Mouse (Mus musculus) stomach, postnatal 0 days (tissue): Measurements from ENCODE around the gene Pcolce. TPM values are rescaled to one million over a fixed set of nuclear protein-coding genes. Genes with fewer than 3 reads are reported as not detected.

Source experiments
- ATAC-seq: fragments of 200-750 bp; cut with Nextera tagmentation; 2 replicates; pipeline ENCODE4 v1.8.0; 2017; ENCODE audit not compliant: low FRiP score, low TSS enrichment
- DNase-seq: peaks from one replicate; pipeline ENCODE4 v3.0.0-alpha.2; 2016; ENCODE audit warnings: low spot score
- H3K27ac ChIP-seq: fragments of 300-500 bp; sonication (generic); replicated peaks from 2 replicates; pipeline ENCODE4 v1.5.1; 2014; ENCODE audit warnings: mild to moderate bottlenecking, control low read depth
- H3K27me3 ChIP-seq: fragments of 300-500 bp; sonication (generic); 2 replicates; pipeline ENCODE4 v1.6.1; 2014; ENCODE audit warnings: low read length; ENCODE audit not compliant: control insufficient read depth, insufficient read depth
- H3K36me3 ChIP-seq: fragments of 300-500 bp; sonication (generic); 2 replicates; pipeline ENCODE4 v1.6.1; 2014; ENCODE audit warnings: low read length, mixed read lengths; ENCODE audit not compliant: control insufficient read depth, insufficient read depth
- H3K4me1 ChIP-seq: fragments of 300-500 bp; sonication (generic); replicated peaks from 2 replicates; pipeline ENCODE4 v1.6.1; 2014; ENCODE audit warnings: antibody characterized with exemption; ENCODE audit not compliant: control insufficient read depth, insufficient read depth
- H3K4me2 ChIP-seq: fragments of 300-500 bp; sonication (generic); replicated peaks from 2 replicates; pipeline ENCODE4 v1.6.1; 2014; ENCODE audit warnings: low read depth, mild to moderate bottlenecking, control low read depth, moderate library complexity
- H3K4me3 ChIP-seq: fragments of 300-500 bp; sonication (generic); 2 replicates; pipeline ENCODE4 v1.5.1; 2014; ENCODE audit warnings: low read depth, low read length, control low read depth
- H3K9ac ChIP-seq: fragments of 300-500 bp; sonication (generic); 2 replicates; pipeline ENCODE4 v1.6.1; 2014; ENCODE audit warnings: mild to moderate bottlenecking, low read length, control low read depth, mixed read lengths
- H3K9me3 ChIP-seq: fragments of 300-500 bp; sonication (generic); 2 replicates; pipeline ENCODE4 v1.6.1; 2016; ENCODE audit warnings: low read length; ENCODE audit not compliant: control insufficient read depth
- CTCF ChIP-seq: IDR thresholded peaks from 2 replicates; pipeline ENCODE4 v1.5.1; 2016; ENCODE audit warnings: antibody characterized with exemption, low read depth, mild to moderate bottlenecking, moderate library complexity
- EP300 ChIP-seq: optimal IDR thresholded peaks from 2 replicates; pipeline ENCODE3; 2016; ENCODE audit warnings: antibody characterized with exemption
- WGBS: fragments of 180-500 bp; shearing (Covaris S2); extraction: QIAGEN DNeasy Blood & Tissue Kit; methylation state at CpG from one replicate; pipeline ENCODE4 v1.1.7; 2014; 5-methylcytosine and 5-hydroxymethylcytosine counted together
- polyA plus RNA-seq: library from polyadenylated mRNA; unstranded; fragments of >200 nt; fragmentation: Nextera tagmentation; extraction: Ambion mirVana; gene quantifications from 2 replicates; pipeline ENCODE4 v1.2.1, GENCODE M21; 2015

The Pcolce gene
- polyA plus RNA-seq, 1 experiment from 2014 or later = 85.9 TPM

DNA sequence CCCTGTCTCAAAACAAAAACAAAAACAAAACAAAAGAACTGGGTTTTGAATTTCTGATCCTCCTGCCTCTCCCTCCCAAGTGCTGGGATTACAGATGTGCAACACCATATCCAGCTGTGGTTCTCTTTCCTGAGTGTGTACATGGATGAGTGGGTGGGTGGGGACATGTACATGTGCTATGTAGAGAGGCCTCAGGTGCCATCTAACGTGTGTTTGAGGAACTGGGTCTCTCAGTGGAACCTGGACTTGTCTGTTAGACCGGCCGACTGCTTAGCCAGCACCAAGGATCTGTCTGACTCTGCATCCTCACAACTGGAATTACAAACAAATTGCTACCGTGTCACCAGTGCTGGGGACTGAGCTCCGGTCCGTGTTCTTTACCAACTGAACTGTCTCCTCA is 16.0 kb downstream of the Pcolce start:
- no peak overlapping the region for H3K27ac ChIP-seq
- DNase-seq (no peak), ATAC-seq (no peak)
- no peaks in the 10 kb centered on the region for H3K27me3 ChIP-seq
- H3K4me3 ChIP-seq = no peak overlapping the region
- no peaks in the 10 kb centered on the region for H3K9me3 ChIP-seq
- H3K36me3 ChIP-seq = no peaks in the 10 kb centered on the region
- peaks cover 7% of the 10 kb centered on the region for H3K4me1 ChIP-seq
- no peak overlapping the region for H3K4me2 ChIP-seq
- WGBS = 93% methylated on average over 6 of the region's 6 CpGs
- H3K9ac ChIP-seq = no peak overlapping the region
- no peak for TF ChIP-seq EP300
- no peak for TF ChIP-seq CTCF

- Histone ChIP-seq H3K27me3 (no peaks in the 10 kb centered on the region), H3K4me2 (0 out of 2 replicates have a peak overlapping the region, but pooled peaks have one; percentile 15), H3K4me1 (peaks cover 7% of the 10 kb centered on the region), H3K36me3 (no peaks in the 10 kb centered on the region), H3K27ac (no peak overlapping the region), H3K9ac (no peak overlapping the region), H3K9me3 (no peaks in the 10 kb centered on the region), H3K4me3 (no peak overlapping the region)
- TF ChIP-seq CTCF (no peak), EP300 (no peak)
- no peak for DNase-seq
- no peak for ATAC-seq
- WGBS = 34% methylated on average over 23 of the region's 30 CpGs
Measured at GRCm38 (mm10) chr5:137596601-137597261, 16.9 kb downstream of the Pcolce start.

- Histone ChIP-seq H3K4me3 (no peak overlapping the region), H3K27me3 (no peaks in the 10 kb centered on the region), H3K9ac (no peak overlapping the region), H3K4me1 (peaks cover 7% of the 10 kb centered on the region), H3K36me3 (no peaks in the 10 kb centered on the region), H3K9me3 (no peaks in the 10 kb centered on the region), H3K4me2 (no peak overlapping the region), H3K27ac (no peak overlapping the region)
- DNase-seq (no peak), ATAC-seq (no peak)
- WGBS = 75% methylated on average over 7 of the region's 7 CpGs
- TF ChIP-seq CTCF (no peak), EP300 (no peak)
Measured at GRCm38 (mm10) chr5:137595921-137596320, 17.7 kb downstream of the Pcolce start.

- Histone ChIP-seq H3K4me1 (no peaks in the 10 kb centered on the region), H3K4me2 (no peak overlapping the region), H3K27ac (no peak overlapping the region), H3K4me3 (no peak overlapping the region), H3K27me3 (no peaks in the 10 kb centered on the region), H3K36me3 (no peaks in the 10 kb centered on the region), H3K9ac (no peak overlapping the region), H3K9me3 (no peaks in the 10 kb centered on the region)
- no peak for TF ChIP-seq CTCF
- TF ChIP-seq EP300 = no peak
- ATAC-seq (no peak), DNase-seq (no peak)
- WGBS = 73% methylated on average over 5 of the region's 5 CpGs
Measured at GRCm38 (mm10) chr5:137590507-137590906, 23.1 kb downstream of the Pcolce start.

DNA sequence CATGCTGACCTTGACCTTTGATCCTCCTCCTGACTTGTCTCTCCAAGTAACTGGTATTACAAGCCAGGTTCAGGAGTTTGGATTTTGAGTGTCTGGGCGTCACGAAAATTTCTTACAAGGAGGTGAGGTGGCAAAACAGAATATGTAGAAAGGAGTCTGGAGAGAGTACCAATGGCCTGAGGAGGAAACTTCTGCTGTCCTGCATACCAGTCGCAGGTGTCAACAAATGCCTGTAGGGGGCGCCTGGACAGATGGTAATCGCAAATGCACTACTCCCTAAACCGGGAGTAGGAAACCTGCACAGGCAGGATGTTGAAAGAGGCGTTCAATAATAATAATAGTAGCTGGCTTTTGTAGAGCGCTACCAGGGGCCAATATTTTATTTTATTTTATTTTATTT is 28.6 kb downstream of the Pcolce start:
- H3K4me2 ChIP-seq = no peak overlapping the region
- H3K4me1 ChIP-seq = no peaks in the 10 kb centered on the region
- TF ChIP-seq EP300 = no peak
- peak; percentile 75 for TF ChIP-seq CTCF
- no peaks in the 10 kb centered on the region for H3K9me3 ChIP-seq
- DNase-seq = peak; percentile 54
- ATAC-seq = peak; percentile 39; the same call in 1 of the 2 replicates
- H3K9ac ChIP-seq = no peak overlapping the region
- 26% methylated on average over 8 of the region's 8 CpGs for WGBS
- no peaks in the 10 kb centered on the region for H3K27me3 ChIP-seq
- no peaks in the 10 kb centered on the region for H3K36me3 ChIP-seq
- H3K4me3 ChIP-seq = no peak overlapping the region
- no peak overlapping the region for H3K27ac ChIP-seq

DNA sequence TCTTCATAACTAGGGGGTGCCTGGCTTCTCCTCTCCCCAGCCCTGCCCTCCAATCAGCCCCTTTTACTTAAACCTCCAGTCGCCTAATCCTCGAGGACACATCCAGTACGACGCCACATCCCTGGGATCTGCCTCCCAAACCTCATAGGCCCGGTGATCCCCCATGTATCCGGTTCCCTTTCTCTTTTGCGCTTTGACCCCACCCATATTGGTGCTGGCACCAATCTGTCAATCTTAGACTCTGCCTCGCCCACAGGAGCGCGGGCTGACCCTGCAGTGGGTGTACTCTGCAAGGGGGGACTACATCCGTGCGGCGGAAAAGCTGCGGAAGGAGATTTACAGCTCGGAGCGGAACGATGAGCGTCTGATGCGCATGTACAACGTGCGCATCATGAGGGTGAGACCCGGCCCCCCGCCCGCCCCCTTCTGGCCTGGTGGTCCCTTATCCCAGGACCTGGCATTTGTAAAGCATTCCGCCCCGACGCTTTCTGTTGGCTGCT is 29.9 kb downstream of the Pcolce start:
- Histone ChIP-seq H3K36me3 (no peaks in the 10 kb centered on the region), H3K4me1 (no peaks in the 10 kb centered on the region), H3K27me3 (no peaks in the 10 kb centered on the region), H3K9ac (0 out of 2 replicates have a peak overlapping the region, but pooled peaks have one; percentile 1), H3K4me2 (peak overlapping the region; percentile 48), H3K9me3 (no peaks in the 10 kb centered on the region), H3K27ac (no peak overlapping the region), H3K4me3 (peak overlapping the region; percentile 34)
- ATAC-seq (peak; percentile 58; the same call in 1 of the 2 replicates), DNase-seq (peak; percentile 43)
- TF ChIP-seq EP300 = no peak
- peak; percentile 29; the same call in 1 of the 2 replicates for TF ChIP-seq CTCF
- 14% methylated on average over 27 of the region's 27 CpGs for WGBS
